Mouse (Mus musculus): ENCODE measurements at regions not wholly inside any gene's neighbourhood (a gene's known extent, or its start where the extent isn't known, plus 50 kb on each side); places are given as distances from the start of the nearest gene placed in this dataset.

DNA sequence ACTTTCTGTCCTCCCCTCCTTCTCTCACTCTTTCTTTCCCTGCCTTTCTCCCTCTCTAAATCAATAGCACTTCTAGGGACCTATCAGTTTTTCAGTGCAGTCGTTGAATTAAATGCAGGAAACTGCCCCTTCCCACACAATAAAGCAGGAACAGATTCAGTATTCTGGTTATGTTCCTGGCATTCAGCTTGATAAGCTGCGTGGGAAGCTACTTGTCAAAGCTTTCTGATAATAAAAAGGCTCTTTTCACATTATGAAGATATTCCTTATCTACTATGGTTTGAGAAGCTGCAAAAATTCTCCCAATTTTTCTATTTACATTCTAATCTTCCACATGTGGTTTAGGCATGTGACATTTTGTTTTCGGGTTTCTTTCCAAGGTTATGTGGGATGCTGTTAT, 367.3 kb upstream of the Agtr1b start:
- no peak for TF ChIP-seq POLR2A (IDR thresholded peaks at IDR 0.05; ENCODE audit: borderline replicate concordance, extremely low read depth, insufficient read depth, insufficient read length, poor library complexity, severe bottlenecking)
- no peak for TF ChIP-seq CTCF (IDR thresholded peaks at IDR 0.05; ENCODE audit: borderline replicate concordance, extremely low read depth, insufficient read depth, insufficient read length)
